Comparison of ENCODE assay signal across 8 mouse cellular contexts in genomic region chr13:56134631-56135181, GRCm38 (mm10). TPM values are rescaled to one million over a fixed set of nuclear protein-coding genes. Genes with fewer than 3 reads are reported as not detected.
A peak's percentile ranks its signal among the peaks of the same experiment; 100 is the strongest.
DNase-seq lines count a peak whose midpoint lies in the region; ATAC-seq and TF ChIP-seq lines count a peak whose summit lies in the region.

No protein-coding gene starts in this region.

- H3K9me3 ChIP-seq in hindbrain, embryonic 14.5 days (ENCODE audit: control insufficient read depth, low read length): no peaks in the 10 kb centered on the region
- H3K9me3 ChIP-seq in liver, embryonic 12.5 days (replicated peaks): no peaks in the 10 kb centered on the region

- TF ChIP-seq CTCF in left cerebral cortex, adult 2 months (IDR thresholded peaks at IDR 0.05): no peak

- peak; percentile 48; the same call in 1 of the 2 replicates for ATAC-seq in hindbrain, embryonic 14.5 days (ENCODE audit: low FRiP score)
- ATAC-seq in liver, embryonic 12.5 days: peak; percentile 46
- ATAC-seq in megakaryocyte-erythroid progenitor cell, adult 5-6 weeks (replicated peaks; ENCODE audit: low FRiP score, low TSS enrichment, poor library complexity, severe bottlenecking): no peak

- WGBS in hindbrain, embryonic 14.5 days: under 1% methylated on average over 48 of the region's 50 CpGs
- WGBS in liver, embryonic 12.5 days (ENCODE audit: insufficient replicate concordance): under 1% methylated on average over 50 of the region's 50 CpGs

- no peaks in the 10 kb centered on the region for H3K27me3 ChIP-seq in hindbrain, embryonic 14.5 days (ENCODE audit: control insufficient read depth, insufficient read depth, low read length)
- H3K27me3 ChIP-seq in liver, embryonic 12.5 days (replicated peaks): no peaks in the 10 kb centered on the region

- no peaks in the 10 kb centered on the region; the same call in 1 of the 2 replicates for H3K36me3 ChIP-seq in hindbrain, embryonic 14.5 days (replicated peaks; ENCODE audit: control insufficient read depth, insufficient read depth)
- H3K36me3 ChIP-seq in liver, embryonic 12.5 days: peaks cover 19% of the 10 kb centered on the region

- DNase-seq in left cerebral cortex, adult 2 months (ENCODE audit: extremely low spot score in 1 of 2, low spot score in 2 of 2): peak in 1 of 2 experiments; percentile 32
- DNase-seq in left cerebral cortex, adult 11 months (ENCODE audit: low spot score): no peak
- DNase-seq in NIH3T3 (ENCODE audit: low read depth): peak; percentile 38
- peak; percentile 62 for DNase-seq in embryo, embryonic 9.5 days (ENCODE audit: extremely low spot score)
- DNase-seq in hindbrain, embryonic 14.5 days (ENCODE audit: low spot score): no peak
- DNase-seq in retina, postnatal 1 day: peak; percentile 59

- peak overlapping the region; percentile 91 for H3K4me3 ChIP-seq in left cerebral cortex, adult 2 months
- peak overlapping the region; percentile 99 for H3K4me3 ChIP-seq in hindbrain, embryonic 14.5 days (replicated peaks; ENCODE audit: low read length)
- H3K4me3 ChIP-seq in liver, embryonic 12.5 days: peak overlapping the region; percentile 94

- H3K9ac ChIP-seq in hindbrain, embryonic 14.5 days: peak overlapping the region; percentile 97
- peak overlapping the region; percentile 93 for H3K9ac ChIP-seq in liver, embryonic 12.5 days

- H3K4me2 ChIP-seq in hindbrain, embryonic 14.5 days (replicated peaks): peak overlapping the region; percentile 95
- H3K4me2 ChIP-seq in liver, embryonic 12.5 days: peak overlapping the region; percentile 95

- H3K4me1 ChIP-seq in hindbrain, embryonic 14.5 days (replicated peaks; ENCODE audit: control insufficient read depth, insufficient read depth, low read length): peaks cover 21% of the 10 kb centered on the region
- peaks cover 40% of the 10 kb centered on the region for H3K4me1 ChIP-seq in liver, embryonic 12.5 days

- intact Hi-C loops in left cerebral cortex, adult 2 months (cut with DNase I): no loop called here

- H3K27ac ChIP-seq in left cerebral cortex, adult 2 months: peak overlapping the region; percentile 70
- peak overlapping the region; percentile 88 for H3K27ac ChIP-seq in hindbrain, embryonic 14.5 days
- H3K27ac ChIP-seq in liver, embryonic 12.5 days: peak overlapping the region; percentile 79

RNA-seq across cellular contexts. Expression of gene H2afy, which starts 1.5 kb away (rescaled TPM):
- total RNA-seq in left cerebral cortex, adult 2 months (2021): 100 to 1,000 TPM; 107 to 111 TPM
- 287 and 316 TPM in 2 replicates for polyA plus RNA-seq in hindbrain, embryonic 14.5 days (2014; fragmentation: Nextera tagmentation; extraction: Ambion mirVana)
- polyA plus RNA-seq in liver, embryonic 12.5 days (2016; fragmentation: Nextera tagmentation; extraction: Ambion mirVana): 162 and 164 TPM in 2 replicates
- total RNA-seq in megakaryocyte-erythroid progenitor cell, adult 5-6 weeks (2014; fragmentation: Nextera tagmentation): 188 and 192 TPM in 2 replicates
- total RNA-seq in megakaryocyte-erythroid progenitor cell, adult 5-6 weeks (2017): 316 and 323 TPM in 2 replicates

RNA-seq across cellular contexts. Expression of gene Tifab, which starts 44.0 kb away (rescaled TPM):
- total RNA-seq in left cerebral cortex, adult 2 months (2021): 1 to 10 TPM; 1.7 to 2.0 TPM
- polyA plus RNA-seq in hindbrain, embryonic 14.5 days (2014; fragmentation: Nextera tagmentation; extraction: Ambion mirVana): 0.37 and 0.73 TPM in 2 replicates
- 4.7 and 5.0 TPM in 2 replicates for polyA plus RNA-seq in liver, embryonic 12.5 days (2016; fragmentation: Nextera tagmentation; extraction: Ambion mirVana)
- 3.1 TPM in 1 of 2 replicates, not detected in the other for total RNA-seq in megakaryocyte-erythroid progenitor cell, adult 5-6 weeks (2014; fragmentation: Nextera tagmentation)
- total RNA-seq in megakaryocyte-erythroid progenitor cell, adult 5-6 weeks (2017): 0.23 and 0.56 TPM in 2 replicates

Comparison
In these comparisons a context has a peak if more than half of its experiments do, and no peak if none do; other contexts are left out.
1. DNase-seq: peak in NIH3T3 (single experiment), embryo, embryonic 9.5 days (single experiment) and retina, postnatal 1 day (single experiment); none in left cerebral cortex, adult 11 months (single experiment) and hindbrain, embryonic 14.5 days (single experiment).
2. Peak in every context shown above with its lines, with median percentiles within 50 percentile points of each other: H3K27ac ChIP-seq and H3K4me3 ChIP-seq.